Mouse (Mus musculus) cerebellum, postnatal 4 days (tissue): ENCODE measurements around the gene Aak1.

Experiments
- DNase-seq, 2 experiments: peaks; one replicate each; pipeline ENCODE4 v3.0.0; 2022; ENCODE audit warnings: low spot score in 2 of 2, mixed read lengths in 1 of 2

The Aak1 gene

DNA sequence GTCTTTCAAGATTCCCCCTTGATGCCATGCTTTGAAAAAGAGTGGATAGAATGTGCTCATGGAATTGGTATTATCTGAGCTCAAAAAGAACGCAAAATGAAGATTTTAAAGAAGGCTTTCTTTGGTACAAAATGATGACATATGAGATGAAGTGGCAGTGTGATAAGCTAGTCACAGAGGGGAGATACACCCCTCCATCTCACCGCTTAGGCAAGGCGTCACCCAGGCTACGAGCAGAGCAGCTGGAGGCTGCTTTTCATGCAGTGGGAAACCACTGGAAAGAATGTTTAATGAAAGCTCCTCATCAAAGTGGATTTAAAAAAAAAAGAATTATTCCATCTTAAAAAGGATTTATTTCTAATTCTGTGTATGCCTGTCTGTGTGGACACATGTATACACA, 37.5 kb downstream of the Aak1 start:
- DNase-seq = no peak

DNA sequence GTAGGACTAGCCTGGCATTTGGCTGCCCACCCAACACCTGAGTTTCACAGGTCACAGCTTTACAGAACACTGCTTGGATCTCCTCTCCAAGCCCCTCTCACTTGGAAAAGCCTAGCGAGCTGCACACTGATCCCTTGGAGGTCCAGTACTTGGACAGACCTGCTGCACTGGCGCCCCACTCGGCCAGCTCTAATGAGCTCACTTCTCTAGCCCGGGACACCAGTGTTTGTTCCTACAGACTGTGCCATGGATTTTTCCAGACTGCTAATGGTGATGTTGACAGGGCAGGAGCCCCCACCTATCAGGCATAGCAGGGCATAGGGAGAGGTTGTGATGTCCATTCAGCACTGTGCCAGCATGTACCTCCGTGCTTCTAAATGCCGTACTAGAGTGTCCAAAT, 48.2 kb downstream of the Aak1 start:
- no peak for DNase-seq

DNA sequence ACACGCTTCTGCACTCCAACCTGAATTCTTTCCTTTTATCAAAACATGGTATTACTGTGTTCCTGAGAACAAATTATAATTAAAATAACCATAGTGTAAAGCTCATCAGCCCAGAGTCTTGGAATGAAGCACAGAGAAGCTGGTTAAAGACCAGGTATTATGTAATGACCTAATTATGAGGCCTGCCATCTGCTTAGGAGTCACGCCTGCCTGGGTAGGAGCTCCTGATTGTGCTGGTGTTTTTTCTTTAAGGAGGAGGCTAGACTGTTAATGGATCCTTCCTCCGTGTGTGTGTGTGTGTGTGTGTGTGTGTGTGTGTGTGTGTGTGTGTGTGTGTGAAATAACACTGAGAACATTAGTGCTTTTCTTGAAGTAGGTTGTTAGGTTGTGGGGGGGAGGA, 49.7 kb downstream of the Aak1 start:
- no peak for DNase-seq

DNA sequence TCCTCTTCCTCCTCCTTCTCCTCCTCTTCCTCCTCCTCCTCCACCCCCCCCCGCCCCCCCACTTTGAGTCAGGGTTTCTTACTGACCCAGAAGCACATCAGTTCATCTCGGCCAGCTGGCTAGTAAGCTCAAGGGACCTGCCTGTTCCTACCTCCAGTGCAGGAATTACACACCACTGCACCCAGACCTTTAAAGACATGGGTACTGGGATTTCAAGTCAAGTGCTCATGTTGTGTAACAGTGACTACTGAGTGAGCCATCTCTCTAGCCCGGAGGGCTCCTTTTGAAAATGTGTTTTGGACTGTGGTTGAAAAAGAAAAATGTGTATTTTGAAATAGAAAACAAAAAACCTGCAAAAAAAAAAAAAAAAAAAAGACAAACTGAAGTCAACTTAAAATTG, 50.6 kb downstream of the Aak1 start:
- no peak for DNase-seq

GRCm38 (mm10) chr6:86900546-86900945, 51.2 kb downstream of the Aak1 start:
- no peak for DNase-seq

- DNase-seq = no peak
Measured at GRCm38 (mm10) chr6:86905500-86905899, 56.2 kb downstream of the Aak1 start.

DNA sequence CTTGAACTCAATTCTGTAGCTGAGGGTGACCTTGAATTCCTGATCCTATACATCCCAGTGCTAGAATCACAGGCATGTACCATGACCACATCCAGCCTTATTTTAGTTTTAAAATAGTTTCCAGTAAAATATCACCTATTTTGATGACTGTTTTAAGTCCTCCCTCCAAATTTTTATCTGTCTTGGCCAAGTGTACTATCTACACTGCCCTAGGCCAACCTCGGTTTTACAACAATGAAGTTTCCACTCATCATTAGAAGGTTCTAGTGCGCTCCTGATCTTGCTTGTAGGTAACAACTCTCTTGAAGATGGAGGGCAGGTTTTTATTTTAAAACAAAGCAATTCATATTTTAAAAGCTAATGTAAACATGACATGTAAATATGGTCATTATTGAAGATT, 57.9 kb downstream of the Aak1 start:
- no peak for DNase-seq

DNA sequence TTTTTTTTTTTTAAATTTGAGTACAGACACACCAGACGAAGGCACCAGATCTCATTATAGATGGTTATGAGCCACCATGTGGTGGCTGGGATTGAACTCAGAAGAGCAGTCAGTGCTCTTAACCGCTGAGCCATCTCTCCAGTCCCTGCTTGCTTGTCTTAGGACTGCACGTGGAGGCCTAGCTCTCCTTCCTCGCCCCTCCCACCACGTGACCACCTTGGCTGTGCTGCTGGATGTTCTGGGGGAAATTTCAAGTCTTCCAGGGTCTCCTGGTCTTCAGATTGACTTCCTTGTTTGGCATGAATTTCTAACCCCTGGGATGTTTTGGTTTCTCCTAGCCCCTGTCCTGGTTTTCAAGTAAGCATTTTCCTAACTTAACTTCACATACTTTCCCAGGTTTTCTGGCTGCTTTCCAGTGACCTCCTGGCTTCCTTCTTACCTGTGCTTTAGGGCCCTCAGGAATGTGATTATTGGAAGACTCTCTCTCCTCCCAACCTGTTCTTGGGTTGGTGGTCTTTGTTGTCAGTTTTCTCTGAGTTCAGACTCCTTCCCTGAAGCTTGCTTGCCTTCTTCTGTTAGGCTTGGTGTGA, 59.3 kb downstream of the Aak1 start:
- DNase-seq = no peak

DNA sequence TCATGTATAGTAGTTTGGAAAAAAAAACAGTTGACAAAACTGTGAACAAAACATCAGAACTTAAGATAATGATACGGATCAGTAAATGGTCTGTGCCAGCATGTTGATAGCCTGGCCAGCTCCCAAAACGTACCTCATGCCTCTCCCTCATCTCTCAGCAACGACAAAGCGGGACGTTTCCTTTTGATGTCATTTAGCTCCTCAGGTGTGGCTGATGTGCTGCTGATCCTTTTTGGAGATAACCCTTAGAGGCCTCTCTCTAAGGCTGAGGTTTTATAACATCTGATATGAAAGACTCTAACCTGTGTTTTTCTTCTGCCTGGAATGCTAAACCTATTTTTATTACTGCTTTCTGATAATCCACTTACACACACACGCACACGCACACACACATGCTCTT, 60.6 kb downstream of the Aak1 start:
- DNase-seq = no peak

DNA sequence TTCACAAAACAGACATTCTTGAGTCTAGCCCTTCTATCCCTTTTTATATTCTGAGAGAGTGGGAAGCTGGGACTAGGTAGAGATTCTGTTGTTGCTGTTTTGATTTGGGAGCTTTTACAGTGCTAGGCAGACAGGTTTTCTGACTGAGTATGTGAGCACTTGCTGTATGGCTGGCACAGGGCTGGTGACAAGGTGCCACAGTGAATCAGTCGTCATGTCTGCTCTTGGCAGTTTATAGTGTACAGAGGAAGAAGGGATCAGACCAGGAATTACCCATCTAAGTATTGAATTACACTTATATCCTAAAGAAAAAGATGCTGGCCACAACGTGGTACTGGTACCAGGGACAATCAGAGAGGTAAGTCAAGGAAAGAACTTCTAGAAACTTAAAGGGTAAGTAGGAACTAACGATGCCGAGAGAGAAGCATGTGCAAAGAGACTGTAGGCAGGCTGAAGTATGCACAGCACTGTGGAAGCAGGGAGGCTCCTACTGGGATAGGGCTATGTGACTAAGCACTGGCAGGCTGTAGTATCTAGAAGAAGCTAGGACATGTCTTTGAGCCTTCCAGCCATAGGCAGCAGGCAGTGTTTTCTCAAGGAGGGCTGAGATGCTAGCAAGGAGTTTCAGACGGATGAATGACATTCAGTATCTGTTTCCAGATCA, 67.0 kb downstream of the Aak1 start:
- no peak for DNase-seq

- peak in 1 of 2 experiments; percentile 6 for DNase-seq
Measured at GRCm38 (mm10) chr6:86917231-86917630, 67.9 kb downstream of the Aak1 start.

- peak in 1 of 2 experiments; percentile 4 for DNase-seq
Measured at GRCm38 (mm10) chr6:86918058-86918835, 68.9 kb downstream of the Aak1 start.

DNA sequence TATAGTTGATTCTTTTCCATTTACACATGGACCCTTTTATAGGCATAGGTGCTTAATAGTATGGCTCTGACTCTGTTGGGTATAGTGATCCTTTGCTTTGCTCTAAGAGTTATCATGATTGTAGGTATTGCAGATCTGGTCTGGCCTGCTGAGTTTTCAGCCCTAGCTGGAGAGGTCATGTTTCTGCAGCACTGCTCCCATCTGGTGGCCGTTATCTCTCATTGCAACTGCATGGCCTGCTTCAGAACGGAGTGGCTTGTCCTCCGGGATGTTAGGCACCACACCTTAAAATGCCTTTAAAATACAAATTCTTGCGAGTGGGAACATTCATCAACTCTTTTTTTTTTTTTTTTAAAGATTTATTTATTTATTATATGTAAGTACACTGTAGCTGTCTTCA, 72.6 kb downstream of the Aak1 start:
- DNase-seq = peak in 1 of 2 experiments; percentile 44

- DNase-seq = no peak
Measured at GRCm38 (mm10) chr6:86924746-86925145, 75.4 kb downstream of the Aak1 start.

DNA sequence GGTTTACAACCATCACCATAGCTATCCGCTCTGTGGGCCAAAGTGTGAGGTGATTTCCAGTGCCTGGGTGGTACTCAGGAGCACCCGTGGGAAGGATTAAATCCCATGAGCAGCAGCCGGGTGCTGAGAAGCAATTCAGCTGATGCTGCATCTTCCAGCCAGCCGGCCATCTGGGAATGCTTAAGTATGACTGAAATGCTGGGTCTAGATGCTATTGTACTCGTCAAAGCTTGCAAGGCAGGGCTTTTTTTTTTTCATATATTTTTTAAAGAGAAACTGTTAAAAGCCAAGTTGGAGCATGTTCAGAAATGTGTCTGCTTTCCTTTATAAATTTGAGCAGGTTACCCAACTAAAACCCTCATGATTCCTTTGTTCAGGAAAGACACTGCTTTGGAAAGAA, 85.2 kb downstream of the Aak1 start:
- DNase-seq = no peak

GRCm38 (mm10) chr6:86939797-86940196, 90.5 kb downstream of the Aak1 start:
- DNase-seq = no peak

- no peak for DNase-seq
Measured at GRCm38 (mm10) chr6:86940966-86941365, 91.6 kb downstream of the Aak1 start.

- no peak for DNase-seq
Measured at GRCm38 (mm10) chr6:86947100-86947499, 97.8 kb downstream of the Aak1 start.

GRCm38 (mm10) chr6:86948746-86949145, 99.4 kb downstream of the Aak1 start:
- no peak for DNase-seq

GRCm38 (mm10) chr6:86950141-86950540, 100.8 kb downstream of the Aak1 start:
- no peak for DNase-seq

DNA sequence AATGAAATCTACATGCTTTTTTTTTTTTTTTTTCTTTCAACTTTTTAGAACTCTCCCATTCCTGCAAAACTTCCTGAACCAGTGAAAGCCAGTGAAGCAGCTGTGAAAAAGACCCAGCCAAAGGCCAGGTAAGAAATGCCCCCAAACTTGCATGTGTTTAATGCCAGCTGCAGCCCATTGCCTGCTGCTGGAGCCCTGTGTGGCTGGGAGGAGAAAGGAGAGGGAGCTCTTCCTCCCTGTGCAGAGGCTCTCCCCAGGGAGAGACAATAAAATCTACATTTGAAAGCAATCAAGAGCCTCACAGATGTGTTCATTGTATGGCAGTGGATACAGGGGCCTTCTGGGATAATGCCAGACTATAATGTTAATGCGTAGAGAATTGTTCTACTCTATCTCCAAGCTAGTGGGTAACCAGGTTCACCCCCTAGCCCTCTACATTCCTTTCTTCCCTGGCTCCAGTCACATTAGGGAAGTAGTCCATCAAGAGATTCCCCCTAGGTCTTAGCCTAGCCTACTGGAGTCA, 101.5 kb downstream of the Aak1 start:
- no peak for DNase-seq

DNA sequence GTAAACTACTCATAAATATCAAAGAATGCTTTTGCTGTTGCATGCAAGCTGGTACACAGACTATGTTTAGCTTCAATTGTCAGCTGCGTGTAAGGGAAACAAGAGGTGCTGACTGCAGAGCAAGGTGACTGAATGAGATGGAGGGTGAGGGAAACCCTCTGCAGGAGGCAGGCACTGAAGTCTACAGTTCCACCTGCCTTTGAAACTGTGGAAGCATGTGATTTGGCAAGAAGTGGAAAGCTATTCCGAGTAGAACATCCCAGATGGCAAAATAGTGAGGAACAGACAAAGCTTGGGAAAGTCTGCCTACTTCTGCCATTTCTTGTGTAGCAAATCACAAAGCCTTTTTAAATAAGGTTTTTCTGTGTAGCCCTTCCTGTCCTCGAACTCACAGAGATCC, 106.4 kb downstream of the Aak1 start:
- no peak for DNase-seq

GRCm38 (mm10) chr6:86956206-86956605, 106.9 kb downstream of the Aak1 start:
- no peak for DNase-seq
